7 mouse cellular contexts compared by ENCODE assay signal in genomic region chr11:100714534-100714915, GRCm38 (mm10). TPM values are rescaled to one million over a fixed set of nuclear protein-coding genes. Genes with fewer than 3 reads are reported as not detected.
DNase-seq lines count a peak whose midpoint lies in the region; ATAC-seq lines count a peak whose summit lies in the region.

No protein-coding gene starts in this region.

- H3K27ac ChIP-seq in forebrain, embryonic 12.5 days: no peak overlapping the region

- H3K4me2 ChIP-seq in forebrain, embryonic 12.5 days: peak overlapping the region; percentile 44

- H3K9ac ChIP-seq in forebrain, embryonic 12.5 days: 0 out of 2 replicates have a peak overlapping the region, but pooled peaks have one; percentile 53

- H3K36me3 ChIP-seq in forebrain, embryonic 12.5 days (replicated peaks): peaks cover 50% of the 10 kb centered on the region

- peak; percentile 87 for DNase-seq in MN1 (ENCODE audit: low spot score)
- DNase-seq in c-Kit-positive CD71-negative TER-119-negative erythroid progenitor cells, embryonic 14.5 days (ENCODE audit: low read depth): peak; percentile 74
- peak; percentile 88 to 90 for DNase-seq in layer of hippocampus, postnatal 10 days (ENCODE audit: low spot score in 2 of 2)
- DNase-seq in lung, postnatal 14 days: peak; percentile 92
- peak; percentile 87 to 90 for DNase-seq in right cerebral cortex, postnatal 10 days (ENCODE audit: low spot score in 2 of 2)

- H3K4me3 ChIP-seq in forebrain, embryonic 12.5 days (replicated peaks): 0 out of 2 replicates have a peak overlapping the region, but pooled peaks have one; percentile 13

- H3K4me1 ChIP-seq in forebrain, embryonic 12.5 days: peaks cover 27% of the 10 kb centered on the region

- no peaks in the 10 kb centered on the region for H3K9me3 ChIP-seq in forebrain, embryonic 12.5 days

- H3K27me3 ChIP-seq in forebrain, embryonic 12.5 days: no peaks in the 10 kb centered on the region; the same call in 1 of the 2 replicates

- 47% methylated on average over 6 of the region's 6 CpGs for WGBS in forebrain, embryonic 12.5 days

- ATAC-seq in forebrain, embryonic 12.5 days (ENCODE audit: low FRiP score): no peak
- ATAC-seq in hematopoietic stem cell, adult 5-6 weeks (replicated peaks in 1 of 2; ENCODE audit: insufficient read depth in 1 of 2, low FRiP score in 2 of 2, low TSS enrichment in 1 of 2, low read depth in 1 of 2, poor library complexity in 2 of 2, severe bottlenecking in 2 of 2): peak; percentile 59 to 67; a peak in 3 of 4 replicates

RNA-seq across cellular contexts. Expression of gene Hspb9, which starts 0.9 kb away (rescaled TPM):
- 0.52 TPM in 1 of 2 replicates, not detected in the other for polyA plus RNA-seq in forebrain, embryonic 12.5 days (2016; fragmentation: Nextera tagmentation; extraction: Ambion mirVana)
- not detected in 2 replicates for total RNA-seq in hematopoietic stem cell, adult 5-6 weeks (2017)
- not detected for total RNA-seq in layer of hippocampus, postnatal 10 days (2021)

RNA-seq across cellular contexts. Expression of gene Kat2a, which starts 2.3 kb away (rescaled TPM):
- polyA plus RNA-seq in forebrain, embryonic 12.5 days (2016; fragmentation: Nextera tagmentation; extraction: Ambion mirVana): 65.2 and 65.7 TPM in 2 replicates
- total RNA-seq in hematopoietic stem cell, adult 5-6 weeks (2017): 26.1 TPM in 2 replicates
- 10 to 100 TPM; 61.6 to 66.2 TPM for total RNA-seq in layer of hippocampus, postnatal 10 days (2021)

RNA-seq across cellular contexts. Expression of gene Dhx58, which starts 10.5 kb away (rescaled TPM):
- polyA plus RNA-seq in forebrain, embryonic 12.5 days (2016; fragmentation: Nextera tagmentation; extraction: Ambion mirVana): 2.1 and 2.6 TPM in 2 replicates
- 31.1 and 33.1 TPM in 2 replicates for total RNA-seq in hematopoietic stem cell, adult 5-6 weeks (2017)
- 1 to 10 TPM; 1.2 to 1.9 TPM for total RNA-seq in layer of hippocampus, postnatal 10 days (2021)

RNA-seq across cellular contexts. Expression of gene Zfp385c, which starts 22.3 kb away (rescaled TPM):
- 0.12 and 0.61 TPM in 2 replicates for polyA plus RNA-seq in forebrain, embryonic 12.5 days (2016; fragmentation: Nextera tagmentation; extraction: Ambion mirVana)
- total RNA-seq in hematopoietic stem cell, adult 5-6 weeks (2017): 0.20 TPM in 1 of 2 replicates, not detected in the other
- total RNA-seq in layer of hippocampus, postnatal 10 days (2021): under 1 TPM; 0.54 to 0.57 TPM

RNA-seq across cellular contexts. Expression of gene Rab5c, which starts 23.5 kb away (rescaled TPM):
- polyA plus RNA-seq in forebrain, embryonic 12.5 days (2016; fragmentation: Nextera tagmentation; extraction: Ambion mirVana): 18.2 and 25.2 TPM in 2 replicates
- total RNA-seq in hematopoietic stem cell, adult 5-6 weeks (2017): 75.3 and 87.9 TPM in 2 replicates
- 100 to 1,000 TPM; 152 to 165 TPM for total RNA-seq in layer of hippocampus, postnatal 10 days (2021)

Comparison
In these comparisons a context has a peak if more than half of its experiments do, and no peak if none do; other contexts are left out.
1. RNA of gene Dhx58, which starts 10.5 kb away (total RNA-seq): 31.1 to 33.1 TPM in hematopoietic stem cell, adult 5-6 weeks; 1.2 to 1.9 TPM in layer of hippocampus, postnatal 10 days; every median in the first group is over 10 times any median in the second.
2. Peak in every context shown above with its lines, with median percentiles within 50 percentile points of each other: DNase-seq.